Comparison of ENCODE assay signal across 19 mouse cellular contexts in the genomic region with DNA sequence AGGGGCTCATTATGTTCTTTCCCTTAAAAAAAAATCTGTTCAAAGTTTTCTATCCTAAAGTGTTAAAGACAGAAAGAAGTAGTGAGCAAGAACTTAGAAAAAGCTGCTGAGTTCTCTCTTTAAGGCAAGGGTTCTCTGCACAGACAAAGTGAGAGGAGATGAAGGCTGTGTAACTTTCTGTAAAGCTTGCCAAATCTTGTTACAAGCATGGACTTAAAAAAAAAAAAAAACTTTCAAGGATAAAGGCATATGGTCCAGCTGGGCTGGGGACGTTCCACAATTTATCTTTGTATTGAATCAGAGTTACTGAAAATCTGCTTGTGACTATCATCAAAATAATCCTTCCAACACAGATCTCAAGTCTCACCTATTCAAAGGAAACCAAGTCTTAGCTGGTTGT. TPM values are rescaled to one million over a fixed set of nuclear protein-coding genes. Genes with fewer than 3 reads are reported as not detected.
"Had no signal": no experiment of that assay in that cellular context is flagged by ENCODE, and none has a peak within 500 bp of the region (broad histone marks: within the 10 kb centered on the region; RNA-seq: fewer than 3 reads in every experiment).

No protein-coding gene starts in this region.

- H3K27me3 ChIP-seq: liver, embryonic 13.5 days; liver, embryonic 15.5 days; midbrain, embryonic 15.5 days; neural tube, embryonic 12.5 days; stomach, embryonic 15.5 days had no signal

- H3K4me1 ChIP-seq: liver, embryonic 15.5 days; neural tube, embryonic 12.5 days had no signal

- H3K9me3 ChIP-seq: liver, embryonic 13.5 days; liver, embryonic 15.5 days; midbrain, embryonic 13.5 days; midbrain, embryonic 15.5 days; neural tube, embryonic 12.5 days; stomach, embryonic 15.5 days had no signal

- H3K9ac ChIP-seq: liver, embryonic 13.5 days; liver, embryonic 15.5 days; liver, postnatal 0 days; midbrain, embryonic 13.5 days; midbrain, embryonic 15.5 days; neural tube, embryonic 12.5 days; stomach, embryonic 15.5 days had no signal

- DNase-seq: liver, embryonic 13.5 days; liver, postnatal 0 days; lung, postnatal 36 days; right cerebral cortex, postnatal 14 days; thymus, adult 18-20 months; thymus, postnatal 14 days; thymus, postnatal 36 days had no signal

- ATAC-seq: liver, postnatal 0 days; midbrain, embryonic 13.5 days; midbrain, embryonic 15.5 days had no signal

- H3K4me2 ChIP-seq: liver, embryonic 11.5 days; liver, embryonic 13.5 days; liver, embryonic 15.5 days; midbrain, embryonic 11.5 days; midbrain, embryonic 13.5 days; midbrain, embryonic 15.5 days; neural tube, embryonic 12.5 days; stomach, embryonic 15.5 days had no signal

- H3K27ac ChIP-seq: liver, embryonic 13.5 days; liver, embryonic 15.5 days; macrophage; midbrain, embryonic 13.5 days; midbrain, embryonic 15.5 days; neural tube, embryonic 12.5 days; stomach, embryonic 15.5 days had no signal

- H3K4me3 ChIP-seq: liver, embryonic 13.5 days; liver, embryonic 15.5 days; megakaryocyte, embryonic 14.5 days; midbrain, embryonic 13.5 days; midbrain, embryonic 15.5 days; neural tube, embryonic 12.5 days; stomach, embryonic 15.5 days had no signal

- H3K36me3 ChIP-seq: liver, embryonic 13.5 days; liver, embryonic 15.5 days; midbrain, embryonic 13.5 days; midbrain, embryonic 15.5 days; neural tube, embryonic 12.5 days; stomach, embryonic 15.5 days had no signal

RNA-seq across cellular contexts. Expression of a gene that starts 21.4 kb away (rescaled TPM):
- total RNA-seq: megakaryocyte progenitor cell, adult 5-6 weeks; monocyte, adult 5-6 weeks; neutrophil, adult 5-6 weeks had no signal
